Mouse (Mus musculus): Measurements from ENCODE around the gene Mpl. TPM values are rescaled to one million over a fixed set of nuclear protein-coding genes. Genes with fewer than 3 reads are reported as not detected.

The Mpl gene
- 10.2 and 10.4 TPM in 2 replicates for polyA plus RNA-seq (2012; rRNA removed)

DNA sequence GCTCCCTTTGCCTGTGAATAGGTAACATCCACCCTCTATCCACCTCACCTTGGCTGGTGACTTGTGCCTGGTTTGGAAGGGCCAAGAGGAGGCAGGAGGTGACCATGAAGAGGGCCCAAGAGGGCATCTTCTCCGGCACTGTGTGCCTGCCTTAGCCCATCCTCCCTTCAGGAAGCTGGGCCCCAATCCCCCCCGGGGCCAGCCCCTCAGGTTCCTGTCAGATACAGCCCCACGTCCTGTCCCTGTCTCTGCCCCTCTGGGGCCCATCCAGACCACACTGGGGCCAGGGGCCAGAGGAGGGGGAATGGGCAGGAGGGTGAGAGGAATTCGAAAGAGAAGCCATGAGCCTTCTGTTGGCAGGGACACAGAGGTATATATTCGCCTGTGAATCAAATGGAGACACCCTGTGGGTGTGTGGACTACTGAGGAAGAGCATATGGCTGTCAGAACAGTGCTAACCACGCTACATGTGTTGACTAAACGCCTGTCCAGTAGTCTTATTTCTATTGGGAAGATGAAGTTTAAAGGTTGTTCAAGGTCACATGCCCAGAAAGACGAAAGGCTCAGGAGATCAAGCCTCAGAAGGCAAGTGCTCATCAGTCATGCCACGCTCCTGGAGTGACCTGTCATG, at the start of gene Mpl:
TSS of gene Mpl (minus strand) at position 169 of the 631 bp plus-strand sequence.
- Histone ChIP-seq H3K4me1 (ENCODE audit: control insufficient read depth, insufficient read depth, insufficient read length) (no peaks in the 10 kb centered on the region), H3K27me3 (ENCODE audit: control insufficient read depth, insufficient read depth, low read length) (no peaks in the 10 kb centered on the region), H3K4me3 (ENCODE audit: extremely low read depth, insufficient read depth, insufficient read length) (no peak within 1 kb of the TSS), H3K36me3 (ENCODE audit: control insufficient read depth, insufficient read depth, low read length) (no peaks in the 10 kb centered on the region), H3K27ac (ENCODE audit: insufficient read depth, low read length) (no peak within 1 kb of the TSS)
- WGBS: 36% methylated on average over 9 of the region's 9 CpGs
- no peak for DNase-seq (ENCODE audit: low read depth in 1 of 2, low spot score in 2 of 2)
- TF ChIP-seq CTCF (IDR thresholded peaks at IDR 0.05; ENCODE audit: extremely low read depth, insufficient read depth, insufficient read length, insufficient replicate concordance) (no peak), POLR2A (IDR thresholded peaks at IDR 0.05; ENCODE audit: low read depth, low read length) (no peak)

DNA sequence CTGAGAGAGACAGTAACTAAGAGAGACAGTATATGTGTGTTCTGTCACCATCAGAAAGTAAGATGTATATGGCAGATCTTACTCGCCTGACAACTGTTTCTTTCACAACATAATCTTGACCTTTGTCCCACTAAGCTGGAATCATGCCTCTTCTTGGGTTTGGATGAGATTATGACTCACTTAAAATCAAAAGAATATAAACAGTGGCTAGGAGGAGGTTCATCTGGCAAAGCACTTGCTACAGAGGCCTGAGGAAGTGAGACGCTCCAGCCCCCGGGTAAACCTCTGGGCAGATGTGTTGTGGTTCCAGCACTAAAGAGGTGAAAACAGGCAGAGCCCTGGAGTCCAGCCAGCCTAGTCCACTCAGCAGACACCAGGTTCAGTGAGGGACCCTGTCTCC, 48.2 kb upstream of the Mpl start:
- H3K27me3 ChIP-seq (ENCODE audit: control insufficient read depth, insufficient read depth, low read length): no peaks in the 10 kb centered on the region
- H3K4me3 ChIP-seq (ENCODE audit: extremely low read depth, insufficient read depth, insufficient read length): no peak overlapping the region
- TF ChIP-seq POLR2A (IDR thresholded peaks at IDR 0.05; ENCODE audit: low read depth, low read length) (no peak), CTCF (IDR thresholded peaks at IDR 0.05; ENCODE audit: extremely low read depth, insufficient read depth, insufficient read length, insufficient replicate concordance) (no peak)
- no peaks in the 10 kb centered on the region for H3K36me3 ChIP-seq (ENCODE audit: control insufficient read depth, insufficient read depth, low read length)
- H3K4me1 ChIP-seq (ENCODE audit: control insufficient read depth, insufficient read depth, insufficient read length): no peaks in the 10 kb centered on the region
- DNase-seq (ENCODE audit: low read depth in 1 of 2, low spot score in 2 of 2): no peak
- WGBS: 60% methylated on average over 3 of the region's 3 CpGs
- H3K27ac ChIP-seq (ENCODE audit: insufficient read depth, low read length): no peak overlapping the region

DNA sequence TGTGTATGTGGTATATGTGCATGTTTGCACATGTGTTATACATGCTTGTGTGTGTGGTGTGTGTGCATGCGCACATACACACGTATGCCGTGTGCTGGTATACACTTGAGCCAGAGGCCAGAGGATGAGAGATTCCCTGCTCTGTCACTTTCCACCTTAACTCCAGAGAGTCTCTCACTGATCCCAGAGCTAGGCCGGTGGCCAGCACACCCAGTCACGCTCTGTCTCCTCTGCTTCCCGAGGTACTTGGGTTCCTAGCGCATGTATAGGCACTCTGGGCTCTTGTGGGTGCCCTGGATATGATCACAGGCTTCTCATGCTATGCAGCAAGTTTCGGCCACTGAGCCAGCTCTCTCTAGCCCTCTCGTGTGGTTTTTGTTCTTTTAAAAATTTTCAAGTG, 43.5 kb upstream of the Mpl start:
- no peak overlapping the region for H3K27ac ChIP-seq (ENCODE audit: insufficient read depth, low read length)
- no peaks in the 10 kb centered on the region for H3K36me3 ChIP-seq (ENCODE audit: control insufficient read depth, insufficient read depth, low read length)
- WGBS: 85% methylated on average over 9 of the region's 9 CpGs
- H3K4me3 ChIP-seq (ENCODE audit: extremely low read depth, insufficient read depth, insufficient read length): no peak overlapping the region
- no peaks in the 10 kb centered on the region for H3K27me3 ChIP-seq (ENCODE audit: control insufficient read depth, insufficient read depth, low read length)
- TF ChIP-seq CTCF (IDR thresholded peaks at IDR 0.05; ENCODE audit: extremely low read depth, insufficient read depth, insufficient read length, insufficient replicate concordance) (no peak), POLR2A (IDR thresholded peaks at IDR 0.05; ENCODE audit: low read depth, low read length) (no peak)
- H3K4me1 ChIP-seq (ENCODE audit: control insufficient read depth, insufficient read depth, insufficient read length): no peaks in the 10 kb centered on the region
- no peak for DNase-seq (ENCODE audit: low read depth in 1 of 2, low spot score in 2 of 2)

DNA sequence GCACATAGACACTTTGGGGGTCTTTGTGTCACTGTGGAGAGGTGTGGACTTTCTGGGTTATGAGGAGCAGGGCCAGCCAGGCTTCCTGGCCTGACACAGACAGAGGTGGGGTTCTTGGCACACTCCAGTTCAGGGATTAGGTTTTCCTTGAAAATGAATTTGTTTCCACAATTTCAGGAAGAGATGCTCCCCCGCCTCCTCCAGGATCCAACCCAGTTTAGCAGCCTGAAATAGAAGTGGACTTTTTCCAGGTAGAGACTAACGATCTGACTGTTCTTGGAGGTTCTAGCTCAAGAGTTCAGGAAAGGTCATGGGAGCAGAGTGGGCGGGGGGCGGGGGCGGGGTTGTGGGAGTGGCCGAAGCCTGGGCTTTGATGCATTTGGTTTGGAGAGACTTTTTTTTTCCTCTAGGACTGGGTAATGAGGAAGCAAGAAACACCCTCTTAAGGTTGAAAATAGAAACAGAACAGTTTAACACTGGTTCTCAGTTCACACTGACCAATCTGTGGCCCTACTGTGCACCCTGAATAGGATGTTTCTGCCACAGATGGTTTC, 42.9 kb upstream of the Mpl start:
- 54% methylated on average over 6 of the region's 6 CpGs for WGBS
- H3K27me3 ChIP-seq (ENCODE audit: control insufficient read depth, insufficient read depth, low read length): no peaks in the 10 kb centered on the region
- no peak for DNase-seq (ENCODE audit: low read depth in 1 of 2, low spot score in 2 of 2)
- TF ChIP-seq CTCF (IDR thresholded peaks at IDR 0.05; ENCODE audit: extremely low read depth, insufficient read depth, insufficient read length, insufficient replicate concordance) (no peak), POLR2A (IDR thresholded peaks at IDR 0.05; ENCODE audit: low read depth, low read length) (no peak)
- H3K27ac ChIP-seq (ENCODE audit: insufficient read depth, low read length): no peak overlapping the region
- no peaks in the 10 kb centered on the region for H3K36me3 ChIP-seq (ENCODE audit: control insufficient read depth, insufficient read depth, low read length)
- H3K4me1 ChIP-seq (ENCODE audit: control insufficient read depth, insufficient read depth, insufficient read length): no peaks in the 10 kb centered on the region
- H3K4me3 ChIP-seq (ENCODE audit: extremely low read depth, insufficient read depth, insufficient read length): no peak overlapping the region

DNA sequence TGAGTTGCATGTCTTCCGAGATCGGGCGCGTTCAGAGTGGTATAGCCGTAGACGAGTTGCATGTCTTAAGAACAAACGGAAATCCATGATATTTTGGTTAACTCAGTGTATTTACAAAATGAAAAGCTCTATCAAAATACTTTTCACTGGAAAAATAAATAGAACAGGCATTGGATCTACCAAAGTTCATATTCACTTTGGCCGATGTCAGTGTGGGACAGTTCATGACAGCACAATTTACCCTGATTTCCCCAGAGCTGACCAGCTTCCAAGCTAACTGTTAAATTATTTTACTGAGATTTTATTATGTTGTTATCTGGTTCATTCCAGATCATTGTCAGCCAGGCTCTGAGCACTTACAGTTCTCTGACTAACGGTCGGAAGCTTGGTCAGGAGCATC, 33.1 kb upstream of the Mpl start:
- DNase-seq (ENCODE audit: low read depth in 1 of 2, low spot score in 2 of 2): no peak
- Histone ChIP-seq H3K4me1 (ENCODE audit: control insufficient read depth, insufficient read depth, insufficient read length) (no peaks in the 10 kb centered on the region), H3K27ac (ENCODE audit: insufficient read depth, low read length) (no peak overlapping the region), H3K4me3 (ENCODE audit: extremely low read depth, insufficient read depth, insufficient read length) (no peak overlapping the region), H3K27me3 (ENCODE audit: control insufficient read depth, insufficient read depth, low read length) (no peaks in the 10 kb centered on the region), H3K36me3 (ENCODE audit: control insufficient read depth, insufficient read depth, low read length) (no peaks in the 10 kb centered on the region)
- 87% methylated on average over 10 of the region's 10 CpGs for WGBS
- TF ChIP-seq CTCF (IDR thresholded peaks at IDR 0.05; ENCODE audit: extremely low read depth, insufficient read depth, insufficient read length, insufficient replicate concordance) (no peak), POLR2A (IDR thresholded peaks at IDR 0.05; ENCODE audit: low read depth, low read length) (no peak)

DNA sequence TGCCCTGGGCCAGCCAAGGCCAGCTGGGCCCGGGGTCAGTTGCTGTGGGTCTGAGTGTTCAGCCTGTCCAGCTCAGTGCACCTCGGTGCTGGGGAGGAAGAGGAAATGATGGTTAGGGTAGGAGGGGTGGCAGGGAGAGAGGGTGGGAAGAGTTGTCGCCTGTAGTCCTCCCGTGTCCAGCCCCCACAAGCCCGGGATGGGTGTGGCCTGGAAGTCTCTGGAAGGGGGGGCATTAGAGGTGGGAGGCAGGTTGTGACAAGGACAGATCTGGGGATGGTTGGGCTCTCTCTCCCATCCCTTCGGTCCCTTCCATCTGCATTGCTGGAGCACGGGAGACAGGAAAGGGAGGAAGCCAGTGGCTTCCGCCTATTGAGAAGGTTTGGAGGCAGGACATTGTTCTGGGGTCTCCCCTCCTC, 32.4 kb upstream of the Mpl start, which contains the start of gene Tie1:
TSS of gene Tie1 (minus strand) at position 345 of the 416 bp plus-strand sequence.
- Histone ChIP-seq H3K4me3 (ENCODE audit: extremely low read depth, insufficient read depth, insufficient read length) (peak within 1 kb of the TSS; percentile 13; the same call in 1 of the 2 replicates), H3K27me3 (ENCODE audit: control insufficient read depth, insufficient read depth, low read length) (no peaks in the 10 kb centered on the region), H3K27ac (ENCODE audit: insufficient read depth, low read length) (no peak within 1 kb of the TSS), H3K4me1 (ENCODE audit: control insufficient read depth, insufficient read depth, insufficient read length) (no peaks in the 10 kb centered on the region), H3K36me3 (ENCODE audit: control insufficient read depth, insufficient read depth, low read length) (no peaks in the 10 kb centered on the region)
- TF ChIP-seq POLR2A (IDR thresholded peaks at IDR 0.05; ENCODE audit: low read depth, low read length): no peak
- no peak for TF ChIP-seq CTCF (IDR thresholded peaks at IDR 0.05; ENCODE audit: extremely low read depth, insufficient read depth, insufficient read length, insufficient replicate concordance)
- DNase-seq (ENCODE audit: low read depth in 1 of 2, low spot score in 2 of 2): no peak
- 19% methylated on average over 8 of the region's 8 CpGs for WGBS

Data from spleen, adult 2 months (tissue).